Mouse (Mus musculus) megakaryocyte, adult 5-6 weeks (primary cell): ENCODE results near the gene Hoxa5. TPM values are rescaled to one million over a fixed set of nuclear protein-coding genes. Genes with fewer than 3 reads are reported as not detected.

ENCODE experiments used
- ATAC-seq: 2 replicates; pipeline ENCODE4 v1.8.0; 2016; ENCODE audit warnings: mild to moderate bottlenecking, inconsistent platforms; ENCODE audit not compliant: poor library complexity, severe bottlenecking
- total RNA-seq, 2 experiments: library from RNA; stranded (forward) in 1 of 2; stranded (reverse) in 1 of 2; fragments of 153-499, 151-499 nt in 1 of 2; fragments of 221-1000, 200-1000 nt in 1 of 2; gene quantifications; 2 replicates each; pipeline versions ENCODE4 v1.2.3 to v1.2.4; 2015 to 2017

The Hoxa5 gene
- total RNA-seq, 2 experiments from 2014 or later = 0.13 to 0.18 TPM

DNA sequence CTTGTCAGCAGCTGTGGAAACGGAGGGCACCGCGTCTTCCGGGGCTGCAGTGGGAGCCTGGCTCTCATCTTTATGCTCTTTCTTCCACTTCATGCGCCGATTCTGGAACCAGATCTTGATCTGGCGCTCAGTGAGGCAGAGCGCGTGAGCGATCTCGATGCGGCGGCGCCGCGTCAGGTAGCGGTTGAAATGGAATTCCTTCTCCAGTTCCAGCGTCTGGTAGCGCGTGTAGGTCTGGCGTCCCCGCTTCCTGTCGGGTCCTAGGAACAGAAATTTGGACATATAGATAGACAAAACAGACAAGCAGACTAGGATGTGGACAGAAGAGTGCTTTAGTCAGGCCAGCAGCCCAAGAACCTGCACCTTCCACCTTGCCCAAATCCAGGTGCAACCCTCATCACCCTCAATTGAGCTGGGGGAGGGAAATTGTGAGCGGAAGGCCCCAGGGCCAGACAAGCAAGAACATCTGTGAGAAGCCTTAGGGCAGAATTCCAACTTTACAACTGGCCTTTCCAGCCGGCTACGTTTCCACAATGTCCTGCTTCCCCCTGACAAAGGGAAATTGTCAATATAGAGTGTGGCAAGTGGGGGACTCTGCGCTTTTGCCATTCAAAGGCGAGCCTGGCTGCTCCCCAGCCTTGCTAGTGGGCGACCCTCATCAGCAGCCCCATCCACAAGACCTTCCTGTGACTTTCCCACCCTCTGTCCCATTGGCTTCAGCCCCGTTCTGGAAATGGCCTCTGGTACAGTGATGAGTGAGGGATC is 11.6 kb upstream of the Hoxa5 start:
- ATAC-seq = no peak

DNA sequence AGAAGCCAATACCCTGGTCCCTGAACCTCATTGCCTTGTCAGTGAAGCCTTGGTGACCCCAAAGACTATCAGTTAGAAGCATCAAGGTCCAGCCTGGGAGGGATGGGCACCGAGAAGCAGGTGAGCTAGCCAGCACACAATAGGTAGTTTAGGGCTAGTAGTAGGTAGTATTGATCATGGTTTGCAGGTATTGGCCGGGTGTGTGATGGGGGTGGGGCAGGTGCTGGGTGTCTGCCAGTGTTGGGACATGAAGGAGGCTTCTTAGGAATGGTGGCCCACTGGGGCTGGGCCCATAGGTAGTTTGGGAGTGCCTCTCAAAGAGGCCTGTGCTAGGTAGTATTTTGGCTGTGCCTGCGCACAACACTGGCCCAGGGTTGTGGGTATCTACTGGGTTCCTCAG is 10.7 kb upstream of the Hoxa5 start:
- ATAC-seq = no peak

DNA sequence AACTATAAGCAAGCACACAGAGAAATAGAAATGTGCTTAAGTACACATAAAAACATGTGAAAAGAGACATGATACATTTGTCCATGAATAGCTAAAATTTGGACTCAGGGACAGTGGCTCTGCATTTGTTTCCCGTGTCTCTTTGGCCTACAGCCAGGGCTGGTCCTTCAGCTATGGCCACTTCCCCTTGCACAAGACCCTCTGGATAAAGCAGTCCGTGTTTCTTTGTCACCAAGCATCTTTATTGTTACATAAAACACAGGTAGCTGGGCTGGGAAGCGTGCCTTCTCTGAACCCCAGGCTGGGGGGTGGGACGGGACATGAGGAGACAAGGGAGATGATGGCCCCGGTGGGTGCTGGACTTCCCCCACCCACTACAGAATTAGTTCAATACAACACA is 9.9 kb upstream of the Hoxa5 start:
- ATAC-seq = no peak

DNA sequence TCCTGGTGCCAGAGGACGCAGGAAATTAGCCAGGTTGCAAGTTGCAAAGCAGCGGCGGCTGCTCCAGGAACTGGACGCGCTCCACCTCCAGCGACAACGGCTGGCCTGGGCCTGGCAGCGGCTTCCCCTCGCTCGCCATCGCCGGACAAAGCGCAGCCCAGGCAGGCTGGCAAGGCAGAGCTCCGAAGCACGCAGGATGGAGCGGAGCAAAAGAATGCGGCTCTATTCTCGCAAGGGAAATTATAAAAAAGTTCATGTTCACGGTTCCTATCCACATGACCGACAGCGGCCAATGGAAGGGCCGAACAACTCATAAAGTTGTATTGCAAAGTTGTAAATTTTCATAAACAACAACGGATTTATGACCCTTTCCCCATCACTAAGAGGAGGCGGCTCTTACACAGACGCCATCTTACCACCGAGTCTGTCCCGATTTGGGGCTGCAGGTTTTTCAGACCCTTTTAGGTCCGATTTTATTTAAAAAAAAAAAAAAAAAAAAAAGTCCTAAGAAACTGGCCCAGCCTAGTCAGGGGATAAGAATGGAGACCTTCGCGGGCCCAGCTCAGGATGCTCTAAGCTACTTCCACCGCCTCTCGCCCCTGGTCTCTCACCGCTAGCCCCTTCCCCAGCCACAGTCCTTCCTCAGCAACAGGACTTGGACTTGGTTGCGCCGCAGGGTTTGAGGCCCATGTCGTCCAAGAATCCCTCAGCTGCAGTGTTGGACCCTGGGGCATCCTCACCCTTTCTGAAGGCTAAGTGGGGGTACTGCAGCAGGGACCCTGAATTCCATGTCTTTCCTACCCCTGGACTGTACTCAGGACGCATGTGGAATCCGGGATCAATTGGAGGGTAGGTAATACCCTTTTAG is 9.0 kb upstream of the Hoxa5 start, which contains the start of the genes Hoxa3 and Gm28308:
TSS of gene Hoxa3 (minus strand) at position 218 of the 868 bp plus-strand sequence.
TSS of gene Gm28308 (minus strand) at position 221 of the 868 bp plus-strand sequence.
- 0 out of 2 replicates have a peak, but pooled peaks have one; percentile 15 for ATAC-seq

DNA sequence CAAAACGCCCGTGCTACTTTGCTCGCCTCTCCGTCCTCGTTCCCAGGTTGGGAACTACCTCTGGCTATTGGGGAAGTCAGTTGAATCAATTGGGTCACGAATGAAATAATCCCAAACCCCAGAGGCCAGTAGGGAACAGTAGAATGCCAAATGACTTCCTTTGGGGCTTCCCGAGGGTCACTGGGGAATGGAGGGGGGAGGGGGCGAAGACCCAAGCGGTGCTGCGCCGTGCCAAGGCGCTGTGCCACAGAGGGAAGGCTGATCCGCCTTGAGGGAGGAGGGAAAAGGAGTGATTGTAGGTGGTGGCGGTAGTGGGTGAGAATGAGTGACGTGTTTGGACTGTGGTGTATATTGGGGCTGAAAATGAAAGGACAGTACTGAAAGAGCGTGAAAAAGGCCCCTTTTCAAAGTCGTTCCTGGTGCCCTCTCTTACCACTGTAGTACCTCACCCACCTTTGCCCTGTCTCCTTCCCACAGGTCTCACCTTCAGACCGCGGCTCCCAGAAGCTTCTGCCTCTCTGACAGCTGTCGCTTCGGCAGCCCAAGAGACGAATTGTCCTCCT is 8.2 kb upstream of the Hoxa5 start:
- peak; percentile 27; the same call in 1 of the 2 replicates for ATAC-seq

DNA sequence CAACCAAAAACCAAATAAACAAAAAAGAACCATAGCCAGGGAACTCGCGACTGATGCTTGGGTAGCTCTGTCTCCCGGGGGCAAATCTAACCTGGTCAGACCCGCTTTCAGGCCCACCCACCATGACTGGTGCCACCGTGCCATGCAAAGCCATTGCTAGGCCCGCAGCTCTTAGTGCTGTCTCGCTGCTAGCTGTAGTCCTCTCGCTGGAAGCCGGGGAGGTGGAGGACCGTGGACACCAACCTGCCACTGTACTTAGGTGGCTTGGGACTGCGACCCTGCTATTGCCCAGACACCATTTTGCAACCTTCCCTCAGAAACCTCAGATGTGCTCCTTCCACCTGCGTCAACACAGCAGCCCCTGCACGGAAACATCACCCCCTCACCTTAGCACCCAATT is 7.6 kb upstream of the Hoxa5 start:
- no peak for ATAC-seq

DNA sequence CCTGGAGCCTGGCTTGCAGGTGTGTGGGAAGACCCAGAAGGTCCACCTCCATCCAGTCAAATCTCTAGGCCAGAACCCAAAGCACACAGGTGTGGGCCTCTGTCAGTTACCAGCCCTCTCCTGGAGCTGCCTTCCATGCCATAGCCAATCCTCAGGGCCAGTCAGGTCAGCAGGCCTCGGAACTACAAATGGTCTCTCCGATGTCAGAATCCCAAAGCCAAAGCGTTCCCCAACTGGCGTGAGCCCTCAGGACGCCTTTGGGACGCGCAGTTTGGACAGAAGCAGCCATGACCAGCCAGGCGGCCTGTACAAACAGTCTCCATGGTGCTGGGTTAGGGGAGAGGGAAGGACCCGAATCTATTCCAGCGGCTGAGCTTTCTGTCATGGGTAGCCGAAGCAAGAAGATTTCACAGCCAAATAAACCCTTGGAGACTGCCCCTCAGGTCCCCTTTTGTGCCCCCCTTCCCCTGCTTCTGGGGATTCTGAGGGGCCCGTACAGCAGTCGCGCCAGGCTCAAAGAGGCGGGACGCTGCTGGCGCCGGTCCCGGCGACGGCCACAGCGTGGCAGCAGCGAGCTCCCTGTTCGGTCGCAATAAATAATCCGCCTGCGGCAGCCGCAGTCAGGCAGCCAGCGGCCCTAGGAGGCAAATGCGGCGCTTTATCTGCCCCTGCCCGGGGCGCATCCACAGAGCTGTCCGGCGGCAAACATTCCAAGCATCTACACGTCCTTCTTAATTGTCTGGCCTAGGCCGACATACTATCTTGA is 7.0 kb upstream of the Hoxa5 start:
- peak; percentile 90 for ATAC-seq

DNA sequence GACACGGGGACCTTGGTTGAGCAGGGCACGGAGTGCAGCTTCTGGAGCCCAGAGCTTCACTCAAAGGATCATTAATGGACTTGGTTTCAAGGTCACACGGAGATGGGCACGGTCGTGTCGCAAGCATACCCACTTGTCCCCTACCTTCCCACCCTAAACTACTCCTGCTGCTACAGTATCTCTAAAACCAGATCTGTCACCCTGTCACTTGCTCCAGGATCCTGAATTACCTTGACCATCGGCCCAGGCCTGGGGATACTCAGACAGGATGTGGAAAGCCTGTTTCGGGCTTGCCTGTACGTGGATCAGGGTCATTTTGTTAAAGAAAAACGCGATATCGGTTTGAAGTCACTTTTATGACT is 5.3 kb upstream of the Hoxa5 start:
- no peak for ATAC-seq

DNA sequence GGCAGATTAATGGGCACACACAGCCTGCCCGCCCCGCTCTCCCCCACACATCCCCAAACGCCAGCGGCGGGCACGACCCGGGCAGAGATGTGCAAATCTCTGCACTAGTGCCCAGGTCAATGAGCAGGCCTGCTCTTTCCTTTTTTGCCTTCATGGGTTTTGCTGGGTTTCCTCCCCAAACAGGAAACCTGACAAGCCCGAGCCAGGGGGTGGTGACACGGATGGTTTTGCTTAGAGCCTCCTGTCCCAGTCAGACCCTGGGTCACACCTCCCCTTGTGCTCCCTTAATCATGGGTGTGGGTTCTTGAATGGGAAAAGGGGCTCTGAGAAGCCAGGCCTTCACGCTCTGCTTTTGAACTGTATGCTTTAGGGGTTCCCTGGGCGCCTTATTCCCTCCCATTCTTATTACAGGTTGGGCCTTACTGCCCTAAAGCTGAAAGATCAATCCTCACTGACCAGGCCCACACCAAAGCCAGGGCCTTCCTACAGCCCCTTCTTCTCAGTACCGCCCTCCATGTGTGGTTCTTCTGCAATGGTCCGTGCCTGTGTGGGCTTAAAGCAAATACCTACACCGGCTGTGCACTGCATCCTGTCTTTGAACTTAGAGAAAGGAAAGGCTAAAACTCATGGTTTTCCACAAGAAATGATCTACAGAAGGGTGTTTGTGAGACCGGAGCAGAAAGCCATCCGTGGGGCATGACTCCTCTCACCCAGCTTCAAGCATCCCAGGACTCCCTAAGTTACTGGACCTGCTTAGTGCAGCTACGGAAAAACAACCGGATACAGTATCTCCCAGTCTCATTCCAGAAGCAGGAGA is 4.7 kb upstream of the Hoxa5 start:
- no peak for ATAC-seq

DNA sequence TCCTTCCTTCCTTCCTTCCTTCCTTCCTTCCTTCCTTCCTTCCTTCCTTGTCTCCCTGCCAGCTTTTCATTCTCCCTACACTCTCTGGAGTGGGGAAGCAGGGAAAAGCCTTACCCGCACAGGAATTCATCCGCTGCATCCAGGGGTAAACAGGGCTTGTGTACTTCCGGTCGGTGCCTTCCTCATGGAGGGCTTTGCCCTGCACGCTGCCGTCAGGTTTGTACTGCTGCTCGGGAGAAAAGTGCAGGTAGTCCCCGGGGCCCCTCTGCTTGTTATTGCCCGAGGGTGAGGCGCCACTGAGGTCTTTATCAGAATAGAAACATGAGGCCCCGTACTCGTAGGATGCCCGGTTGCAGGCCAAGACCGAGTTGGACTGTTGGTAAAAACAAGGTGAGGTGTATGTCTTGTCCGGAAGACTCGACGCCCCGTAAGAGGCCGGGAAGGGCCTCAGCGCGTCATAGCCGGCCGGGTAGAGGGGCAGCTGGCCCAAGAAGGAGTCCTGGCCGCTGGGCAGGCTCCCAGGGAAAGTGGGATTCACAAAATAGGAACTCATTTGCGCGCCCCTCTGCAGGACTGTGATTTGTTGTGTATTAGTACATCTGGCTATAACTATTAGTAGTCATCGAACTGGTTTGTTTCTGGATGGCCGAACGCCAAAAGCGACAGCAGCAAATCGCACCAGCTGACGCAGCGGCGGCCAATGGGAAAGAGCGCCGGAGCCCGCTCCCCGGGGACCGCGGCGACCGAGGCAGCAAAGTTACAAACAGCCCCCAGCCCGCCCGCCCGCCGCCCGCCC is 3.9 kb upstream of the Hoxa5 start, which contains the start of gene Hoxa6:
TSS of gene Hoxa6 (minus strand) at position 651 of the 796 bp plus-strand sequence.
- no peak for ATAC-seq

DNA sequence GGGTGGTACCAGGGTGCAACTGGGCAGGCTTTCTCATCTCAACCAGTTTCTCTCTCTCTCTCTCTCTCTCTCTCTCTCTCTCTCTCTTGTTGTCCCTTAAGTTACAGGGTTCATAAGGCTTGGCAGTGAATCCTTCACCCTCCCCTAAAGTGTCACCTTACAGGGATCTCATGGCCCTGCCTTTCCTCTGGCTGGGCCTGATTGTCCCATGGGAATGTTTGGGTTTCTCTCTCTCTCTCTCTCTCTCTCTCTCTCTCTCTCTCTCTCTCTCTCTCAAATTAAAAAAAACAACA is 3.2 kb upstream of the Hoxa5 start:
- no peak for ATAC-seq

DNA sequence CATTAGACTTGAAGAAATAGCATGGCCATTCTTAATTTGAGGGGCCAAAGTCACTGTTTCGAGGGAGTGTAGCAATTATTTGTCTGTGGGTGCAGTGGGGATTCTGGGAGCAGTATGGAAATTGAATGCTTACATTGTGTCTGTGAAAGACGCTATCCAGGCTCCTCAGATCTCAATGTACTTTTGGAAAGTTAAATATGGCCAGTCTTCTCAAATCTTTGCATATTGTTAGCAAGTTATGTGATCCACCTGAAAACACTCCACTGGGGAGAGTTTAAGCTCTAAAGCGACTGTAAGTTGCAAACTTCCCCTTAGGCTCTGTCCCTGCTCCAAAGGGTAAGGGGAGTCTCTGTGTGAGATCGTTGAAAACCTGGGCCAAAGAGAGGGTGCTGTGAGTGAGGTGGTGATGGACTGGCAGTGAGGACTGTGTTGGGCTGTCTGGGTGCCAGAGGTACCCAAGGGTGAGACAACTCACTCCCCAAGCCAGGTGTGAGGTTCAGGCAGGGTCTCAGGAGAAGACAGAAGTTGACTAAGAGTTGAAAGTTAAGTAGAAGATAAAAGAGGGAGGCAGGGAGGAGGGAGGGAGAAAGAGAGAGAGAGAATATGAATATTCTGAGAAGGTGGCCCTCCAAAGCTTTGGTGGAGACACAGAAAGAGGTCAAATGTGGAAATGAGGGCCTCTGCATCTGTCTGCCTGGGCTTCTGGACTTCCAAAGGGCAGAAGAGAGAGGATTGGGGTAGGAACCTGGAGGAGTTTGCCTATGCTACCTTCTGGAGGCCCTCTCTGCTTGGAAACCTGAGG is 2.7 kb upstream of the Hoxa5 start:
- ATAC-seq = no peak

DNA sequence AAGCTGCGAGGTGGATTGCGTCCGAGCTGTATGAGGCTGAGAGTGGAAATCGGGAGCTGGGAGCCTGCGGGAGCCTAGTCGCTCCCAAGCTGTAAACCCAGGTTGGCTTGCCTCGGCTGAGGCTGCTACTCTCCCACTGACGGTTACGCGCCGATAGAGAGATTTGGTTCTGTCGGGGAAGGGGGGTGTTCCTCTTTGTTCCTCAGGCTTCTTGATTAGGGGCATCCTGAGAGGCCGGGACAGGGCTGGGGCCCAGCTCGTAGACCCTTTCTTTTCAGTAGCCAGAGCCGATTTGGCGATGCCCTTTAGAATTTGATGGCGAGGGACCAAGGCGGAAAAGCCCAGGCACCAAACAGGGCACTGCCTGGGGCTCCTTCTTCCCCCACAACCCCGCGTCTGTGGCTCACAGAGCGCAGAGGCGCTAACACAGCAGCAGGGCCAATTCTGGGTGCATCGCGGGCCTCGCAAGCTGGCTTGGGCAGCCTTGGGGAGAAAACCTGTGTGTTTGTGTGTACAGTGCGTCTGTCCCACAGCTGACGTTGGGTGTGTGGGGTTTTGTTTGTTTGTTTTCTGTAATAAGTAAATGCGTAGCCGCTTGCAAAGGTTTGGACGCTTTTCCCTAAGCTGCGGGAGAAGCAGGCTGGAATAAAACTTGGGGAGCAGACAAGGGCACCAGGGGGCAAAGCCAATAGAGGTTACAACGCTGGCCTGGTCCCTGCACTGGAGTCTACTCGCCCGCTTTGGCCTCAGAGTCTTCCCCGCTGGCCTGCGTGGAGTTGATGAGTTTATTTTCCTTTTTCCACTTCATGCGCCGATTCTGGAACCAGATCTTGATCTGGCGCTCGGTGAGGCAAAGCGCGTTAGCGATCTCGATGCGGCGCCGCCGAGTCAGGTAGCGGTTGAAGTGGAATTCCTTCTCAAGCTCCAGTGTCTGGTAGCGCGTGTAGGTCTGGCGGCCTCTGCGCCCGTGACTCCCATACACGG is 1.5 kb upstream of the Hoxa5 start:
- ATAC-seq = no peak

DNA sequence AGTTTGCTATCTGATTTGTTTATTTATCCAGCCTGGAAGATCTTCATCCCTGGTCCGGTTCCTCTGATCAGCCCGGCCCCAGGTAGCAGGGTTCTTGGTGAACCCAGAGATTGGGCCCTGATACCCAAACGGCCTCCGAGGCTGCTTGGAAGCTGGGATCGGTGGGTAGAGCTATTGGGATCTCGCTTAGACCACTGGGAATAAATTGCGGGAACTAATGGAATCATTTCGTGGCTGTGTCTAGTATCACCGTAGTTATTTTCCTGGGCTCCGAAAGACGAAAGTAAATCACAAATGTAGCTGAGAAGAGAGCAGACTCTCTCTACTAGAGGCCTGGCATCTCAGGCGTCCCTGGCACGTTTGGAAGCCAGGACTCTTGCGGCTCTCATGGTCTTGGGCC is 834 bp upstream of the Hoxa5 start:
- ATAC-seq = no peak

DNA sequence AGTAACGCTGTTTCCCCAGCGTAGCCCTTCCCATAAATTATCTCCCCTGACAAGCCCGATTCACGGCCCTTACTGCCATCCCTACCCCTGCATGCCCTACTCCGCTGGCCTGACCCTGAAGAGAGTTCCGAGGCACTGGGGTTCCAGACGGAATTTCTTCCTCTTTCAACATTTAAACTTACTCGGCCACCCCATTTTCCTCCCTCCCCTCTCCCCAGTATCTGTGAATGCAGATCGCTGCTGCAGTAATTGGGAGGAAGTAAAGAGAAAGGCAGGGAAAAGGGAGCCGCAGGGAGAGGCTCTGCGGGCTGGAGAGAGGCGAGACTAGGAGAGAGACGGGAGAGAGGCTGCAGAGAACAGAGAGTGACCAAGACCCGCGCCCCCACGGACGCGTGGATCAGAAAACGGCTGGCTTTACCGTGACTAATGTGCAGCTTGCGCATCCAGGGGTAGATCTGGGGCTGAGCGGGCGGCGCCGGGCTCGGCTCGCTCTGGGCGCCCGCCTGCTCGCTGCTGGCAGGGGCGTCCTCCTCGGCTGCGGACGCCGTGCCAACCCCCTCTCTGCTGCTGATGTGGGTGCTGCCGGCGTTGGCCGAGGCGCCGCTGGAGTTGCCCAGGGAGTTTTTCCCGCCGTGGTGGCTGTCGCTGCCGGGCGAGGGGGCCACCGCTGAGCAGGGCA is 877 bp downstream of the Hoxa5 start:
- no peak for ATAC-seq

DNA sequence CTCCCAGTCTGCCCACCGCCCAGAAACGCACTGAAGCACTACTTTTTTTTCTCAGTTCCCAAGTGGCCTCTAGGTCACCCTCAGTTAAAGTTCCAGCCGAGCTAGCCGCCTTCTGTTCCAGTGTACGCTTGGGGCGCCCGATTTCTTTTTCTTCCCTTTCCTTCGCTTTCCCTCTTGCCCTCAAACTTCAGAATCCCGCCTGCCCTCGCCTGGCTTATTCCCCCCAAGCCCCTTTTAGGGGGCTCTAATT is 1.3 kb downstream of the Hoxa5 start:
- ATAC-seq = no peak
